Mouse (Mus musculus): Measurements from ENCODE around the gene Ifi204.
"Not testable (repeated sequence)": the region's sequence is repeated elsewhere in the genome, so short reads cannot be mapped to it uniquely, and the experiment has no call there.

- not testable (repeated sequence) for TF ChIP-seq CTCF (conservative IDR thresholded peaks at IDR 0.05; ENCODE audit: low read length); NANOG (IDR thresholded peaks at IDR 0.05; ENCODE audit: borderline replicate concordance, low read length); POU5F1 (IDR thresholded peaks at IDR 0.05; ENCODE audit: borderline replicate concordance, low read length)
Observed at GRCm38 (mm10) chr1:173760032-173760431, 6.7 kb downstream of the Ifi204 start.
